Mouse (Mus musculus): ENCODE results near the gene Hsd17b6. TPM values are rescaled to one million over a fixed set of nuclear protein-coding genes. Genes with fewer than 3 reads are reported as not detected.

Gene Hsd17b6
- total and polyA plus RNA-seq, 2 experiments from 2014 or later = not detected

DNA sequence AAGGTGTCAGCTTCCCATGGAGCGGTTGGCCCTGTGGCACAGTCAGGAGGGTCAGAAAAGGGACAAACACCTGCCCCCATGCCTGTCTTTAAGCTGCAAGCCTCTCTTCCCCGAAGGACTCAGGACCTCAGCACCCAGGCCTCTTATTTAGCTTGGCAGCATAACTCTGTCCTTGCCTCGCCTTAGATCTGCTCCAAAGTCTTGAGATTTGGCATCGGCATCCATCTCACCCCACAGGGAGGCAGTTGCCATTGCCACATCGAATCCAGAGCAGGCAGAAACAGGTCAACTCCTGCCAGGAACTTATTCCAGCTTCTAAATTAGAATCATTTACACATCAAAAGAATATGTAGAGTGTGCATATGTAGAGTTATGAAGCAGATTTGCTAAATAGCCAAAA, 22.8 kb downstream of the Hsd17b6 start:
- no peak overlapping the region for H3K27ac ChIP-seq (ENCODE audit: low read depth)
- H3K36me3 ChIP-seq (replicated peaks; ENCODE audit: control insufficient read depth, insufficient read depth, low read length) = no peaks in the 10 kb centered on the region
- H3K4me2 ChIP-seq (ENCODE audit: low read depth, low read length) = no peak overlapping the region
- no peaks in the 10 kb centered on the region for H3K4me1 ChIP-seq (ENCODE audit: control insufficient read depth, insufficient read depth)
- H3K4me3 ChIP-seq (ENCODE audit: low read depth, low read length) = no peak overlapping the region
- H3K9me3 ChIP-seq (replicated peaks; ENCODE audit: control insufficient read depth, low read length) = no peaks in the 10 kb centered on the region; the same call in 1 of the 2 replicates
- H3K9ac ChIP-seq (replicated peaks; ENCODE audit: low read depth, low read length) = no peak overlapping the region
- TF ChIP-seq CTCF (IDR thresholded peaks at IDR 0.05; ENCODE audit: low read depth) (no peak), EP300 (IDR thresholded peaks at IDR 0.05; ENCODE audit: low read depth) (no peak)
- ATAC-seq (ENCODE audit: insufficient read depth, low read depth) (no peak), DNase-seq (ENCODE audit: low spot score) (no peak)
- no peaks in the 10 kb centered on the region for H3K27me3 ChIP-seq (ENCODE audit: control insufficient read depth, insufficient read depth, low read length)
- WGBS = 68% methylated on average over 5 of the region's 5 CpGs

DNA sequence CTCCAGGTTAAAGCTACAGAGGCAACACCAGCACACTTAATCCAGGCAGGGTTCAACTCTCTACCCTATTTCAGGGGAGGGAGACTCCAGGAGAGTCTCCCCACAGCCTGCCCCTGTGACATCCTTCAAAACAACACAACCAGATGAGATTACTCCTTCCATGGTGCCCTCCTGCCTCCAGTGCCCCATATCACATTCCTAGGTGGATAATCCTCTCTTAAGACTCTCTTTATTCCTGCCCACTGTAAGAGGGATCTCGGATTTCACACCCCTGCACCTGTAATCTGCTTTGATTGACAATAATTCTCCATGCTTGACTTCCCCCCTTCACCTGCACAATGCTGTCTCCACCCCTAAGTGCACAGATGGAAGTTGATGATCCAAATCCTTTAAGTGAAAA, 31.9 kb downstream of the Hsd17b6 start:
- 0 out of 2 replicates have a peak, but pooled peaks cover 7% of the 10 kb centered on the region for H3K9me3 ChIP-seq (replicated peaks; ENCODE audit: control insufficient read depth, low read length)
- H3K27ac ChIP-seq (ENCODE audit: low read depth) = no peak overlapping the region
- DNase-seq (ENCODE audit: low spot score) (no peak), ATAC-seq (ENCODE audit: insufficient read depth, low read depth) (no peak)
- WGBS = 15% methylated on average over 1 of the region's 1 CpGs
- no peaks in the 10 kb centered on the region for H3K27me3 ChIP-seq (ENCODE audit: control insufficient read depth, insufficient read depth, low read length)
- TF ChIP-seq CTCF (IDR thresholded peaks at IDR 0.05; ENCODE audit: low read depth) (no peak), EP300 (IDR thresholded peaks at IDR 0.05; ENCODE audit: low read depth) (no peak)
- H3K9ac ChIP-seq (replicated peaks; ENCODE audit: low read depth, low read length) = no peak overlapping the region
- H3K4me2 ChIP-seq (ENCODE audit: low read depth, low read length) = no peak overlapping the region
- H3K4me1 ChIP-seq (ENCODE audit: control insufficient read depth, insufficient read depth) = no peaks in the 10 kb centered on the region
- H3K4me3 ChIP-seq (ENCODE audit: low read depth, low read length) = no peak overlapping the region
- H3K36me3 ChIP-seq (replicated peaks; ENCODE audit: control insufficient read depth, insufficient read depth, low read length) = no peaks in the 10 kb centered on the region

- 62% methylated on average over 3 of the region's 3 CpGs for WGBS
- no peak for DNase-seq (ENCODE audit: low spot score)
Observed at GRCm38 (mm10) chr10:127974062-127974461, 33.3 kb downstream of the Hsd17b6 start.

GRCm38 (mm10) chr10:127971135-127971534, 36.3 kb downstream of the Hsd17b6 start:
- no peak overlapping the region for H3K4me2 ChIP-seq (ENCODE audit: low read depth, low read length)
- no peaks in the 10 kb centered on the region for H3K4me1 ChIP-seq (ENCODE audit: control insufficient read depth, insufficient read depth)
- 64% methylated on average over 3 of the region's 3 CpGs for WGBS
- no peaks in the 10 kb centered on the region for H3K36me3 ChIP-seq (replicated peaks; ENCODE audit: control insufficient read depth, insufficient read depth, low read length)
- H3K4me3 ChIP-seq (ENCODE audit: low read depth, low read length) = no peak overlapping the region
- ATAC-seq (ENCODE audit: insufficient read depth, low read depth) (no peak), DNase-seq (ENCODE audit: low spot score) (no peak)
- H3K27ac ChIP-seq (ENCODE audit: low read depth) = no peak overlapping the region
- TF ChIP-seq EP300 (IDR thresholded peaks at IDR 0.05; ENCODE audit: low read depth) (no peak), CTCF (IDR thresholded peaks at IDR 0.05; ENCODE audit: low read depth) (no peak)
- H3K9me3 ChIP-seq (replicated peaks; ENCODE audit: control insufficient read depth, low read length) = 0 out of 2 replicates have a peak, but pooled peaks cover 7% of the 10 kb centered on the region
- H3K9ac ChIP-seq (replicated peaks; ENCODE audit: low read depth, low read length) = no peak overlapping the region
- no peaks in the 10 kb centered on the region for H3K27me3 ChIP-seq (ENCODE audit: control insufficient read depth, insufficient read depth, low read length)

More at GRCm38 (mm10) chr10:127974062-127974461, 33.3 kb downstream of the Hsd17b6 start:
- H3K9me3 ChIP-seq (replicated peaks; ENCODE audit: control insufficient read depth, low read length) = 0 out of 2 replicates have a peak, but pooled peaks cover 7% of the 10 kb centered on the region
- H3K4me3 ChIP-seq (ENCODE audit: low read depth, low read length) = no peak overlapping the region
- no peak for TF ChIP-seq EP300 (IDR thresholded peaks at IDR 0.05; ENCODE audit: low read depth)
- TF ChIP-seq CTCF (IDR thresholded peaks at IDR 0.05; ENCODE audit: low read depth) = no peak
- no peak overlapping the region for H3K4me2 ChIP-seq (ENCODE audit: low read depth, low read length)
- H3K27me3 ChIP-seq (ENCODE audit: control insufficient read depth, insufficient read depth, low read length) = no peaks in the 10 kb centered on the region
- ATAC-seq (ENCODE audit: insufficient read depth, low read depth) = no peak
- H3K9ac ChIP-seq (replicated peaks; ENCODE audit: low read depth, low read length) = no peak overlapping the region
- H3K27ac ChIP-seq (ENCODE audit: low read depth) = no peak overlapping the region
- no peaks in the 10 kb centered on the region for H3K4me1 ChIP-seq (ENCODE audit: control insufficient read depth, insufficient read depth)
- H3K36me3 ChIP-seq (replicated peaks; ENCODE audit: control insufficient read depth, insufficient read depth, low read length) = no peaks in the 10 kb centered on the region

DNA sequence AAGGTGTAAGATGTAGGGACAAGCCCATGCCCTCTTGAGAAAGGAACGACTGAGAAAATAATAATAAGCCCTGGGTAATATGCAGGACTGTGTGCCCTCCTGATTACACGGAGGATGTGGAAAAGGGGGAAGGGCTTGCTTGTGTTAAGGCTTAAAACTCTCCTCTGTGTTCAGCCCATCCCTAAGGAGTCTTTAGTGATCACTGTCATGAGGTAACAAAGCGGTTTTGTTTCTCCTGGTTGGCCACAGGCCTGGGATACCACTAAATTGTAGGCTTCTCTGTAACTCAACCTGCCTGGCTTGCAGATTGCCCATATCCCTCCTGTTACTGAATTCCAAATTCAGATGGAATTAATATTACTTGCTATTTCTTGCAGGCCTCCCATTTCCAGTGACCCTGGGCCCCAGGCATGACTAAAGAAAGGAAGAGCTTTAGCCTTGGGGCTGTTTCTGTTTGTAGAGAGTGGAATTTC, 37.0 kb downstream of the Hsd17b6 start:
- ATAC-seq (ENCODE audit: insufficient read depth, low read depth) = no peak
- Histone ChIP-seq H3K9me3 (replicated peaks; ENCODE audit: control insufficient read depth, low read length) (0 out of 2 replicates have a peak, but pooled peaks cover 7% of the 10 kb centered on the region), H3K4me3 (ENCODE audit: low read depth, low read length) (no peak overlapping the region), H3K36me3 (replicated peaks; ENCODE audit: control insufficient read depth, insufficient read depth, low read length) (no peaks in the 10 kb centered on the region), H3K4me1 (ENCODE audit: control insufficient read depth, insufficient read depth) (no peaks in the 10 kb centered on the region), H3K27me3 (ENCODE audit: control insufficient read depth, insufficient read depth, low read length) (no peaks in the 10 kb centered on the region), H3K9ac (replicated peaks; ENCODE audit: low read depth, low read length) (no peak overlapping the region), H3K4me2 (ENCODE audit: low read depth, low read length) (no peak overlapping the region), H3K27ac (ENCODE audit: low read depth) (no peak overlapping the region)
- TF ChIP-seq EP300 (IDR thresholded peaks at IDR 0.05; ENCODE audit: low read depth) (no peak), CTCF (IDR thresholded peaks at IDR 0.05; ENCODE audit: low read depth) (no peak)
- 54% methylated on average over 3 of the region's 3 CpGs for WGBS
- DNase-seq (ENCODE audit: low spot score) = no peak

- Histone ChIP-seq H3K9me3 (replicated peaks; ENCODE audit: control insufficient read depth, low read length) (0 out of 2 replicates have a peak, but pooled peaks cover 7% of the 10 kb centered on the region), H3K4me2 (ENCODE audit: low read depth, low read length) (no peak overlapping the region), H3K9ac (replicated peaks; ENCODE audit: low read depth, low read length) (no peak overlapping the region), H3K36me3 (replicated peaks; ENCODE audit: control insufficient read depth, insufficient read depth, low read length) (no peaks in the 10 kb centered on the region), H3K4me3 (ENCODE audit: low read depth, low read length) (no peak overlapping the region), H3K27me3 (ENCODE audit: control insufficient read depth, insufficient read depth, low read length) (no peaks in the 10 kb centered on the region), H3K27ac (ENCODE audit: low read depth) (no peak overlapping the region), H3K4me1 (ENCODE audit: control insufficient read depth, insufficient read depth) (no peaks in the 10 kb centered on the region)
- TF ChIP-seq EP300 (IDR thresholded peaks at IDR 0.05; ENCODE audit: low read depth) (no peak), CTCF (IDR thresholded peaks at IDR 0.05; ENCODE audit: low read depth) (no peak)
- no peak for DNase-seq (ENCODE audit: low spot score)
- WGBS = 48% methylated on average over 4 of the region's 4 CpGs
- no peak for ATAC-seq (ENCODE audit: insufficient read depth, low read depth)
Observed at GRCm38 (mm10) chr10:127969820-127970219, 37.6 kb downstream of the Hsd17b6 start.

Data from heart, postnatal 0 days (tissue).